Mouse (Mus musculus) neural tube, embryonic 11.5 days (tissue): ENCODE data around the gene Ptgfrn. TPM values are rescaled to one million over a fixed set of nuclear protein-coding genes. Genes with fewer than 3 reads are reported as not detected.

Experiments
- polyA plus RNA-seq: library from polyadenylated mRNA; unstranded; fragments of >200 nt; fragmentation: Nextera tagmentation; extraction: Ambion mirVana; gene quantifications from 2 replicates; pipeline ENCODE4 v1.2.1, GENCODE M21; 2014

Gene Ptgfrn
- polyA plus RNA-seq, 1 experiment from 2014 or later, result 3.1 TPM

Other genes starting within 250 kb of the Ptgfrn start
- gene Trim45, start 188.1 kb downstream of the Ptgfrn start, polyA plus RNA-seq, result 5.0 TPM in 2 replicates
- gene Ttf2, start 140.6 kb downstream of the Ptgfrn start, polyA plus RNA-seq, result 24.7 and 25.4 TPM in 2 replicates
- gene Cd101, start 80.7 kb downstream of the Ptgfrn start, polyA plus RNA-seq, result 0.11 TPM in 1 of 2 replicates, not detected in the other
- 0.26 TPM in 1 of 2 replicates, not detected in the other for gene Cd2, start 177.7 kb upstream of the Ptgfrn start, polyA plus RNA-seq